Mouse (Mus musculus) C2C12 (cell line): ENCODE measurements at regions not wholly inside any gene's neighbourhood (a gene's known extent, or its start where the extent isn't known, plus 50 kb on each side); places are given as distances from the start of the nearest gene placed in this dataset.

ENCODE experiments used
- H3K27me3 ChIP-seq: one replicate; pipeline ENCODE4 v1.6.1; 2011; ENCODE audit not compliant: control insufficient read depth, insufficient read depth, insufficient read length
- H3K36me3 ChIP-seq: one replicate; pipeline ENCODE4 v1.6.1; 2011; ENCODE audit not compliant: control insufficient read depth, insufficient read depth
- H3K4me3 ChIP-seq: one replicate; pipeline ENCODE4 v1.5.1; 2011; ENCODE audit warnings: mild to moderate bottlenecking, control low read depth; ENCODE audit not compliant: poor library complexity, insufficient read depth, severe bottlenecking
- H3K79me2 ChIP-seq: one replicate; pipeline ENCODE4 v1.6.1; 2011; ENCODE audit not compliant: control insufficient read depth, insufficient read depth
- H3K79me3 ChIP-seq: one replicate; pipeline ENCODE4 v1.6.1; 2011; ENCODE audit warnings: low read depth, control low read depth
- H3ac ChIP-seq: one replicate; pipeline ENCODE3; 2011; ENCODE audit warnings: low read depth; ENCODE audit not compliant: control insufficient read depth, insufficient read length
- CEBPB ChIP-seq: IDR thresholded peaks from one replicate; pipeline ENCODE4 v1.6.1; 2011; ENCODE audit warnings: low read depth, mild to moderate bottlenecking, control low read depth, moderate library complexity
- CTCF ChIP-seq: IDR thresholded peaks from one replicate; pipeline ENCODE4 v1.5.1; 2011; ENCODE audit not compliant: control insufficient read depth, insufficient read depth, insufficient read length
- FOSL1 ChIP-seq: IDR thresholded peaks from one replicate; pipeline ENCODE4 v1.8.0; 2011; ENCODE audit warnings: mild to moderate bottlenecking, low read length; ENCODE audit not compliant: poor library complexity, insufficient read depth, severe bottlenecking
- MAX ChIP-seq: IDR thresholded peaks from one replicate; pipeline ENCODE4 v1.6.1; 2011; ENCODE audit warnings: mild to moderate bottlenecking, control low read depth
- MYOD1 ChIP-seq: IDR thresholded peaks from one replicate; pipeline ENCODE4 v1.6.1; 2011; ENCODE audit warnings: low read depth; ENCODE audit not compliant: control insufficient read depth, insufficient read length
- MYOG ChIP-seq: IDR thresholded peaks from one replicate; pipeline ENCODE4 v1.6.1; 2011; ENCODE audit not compliant: control insufficient read depth, insufficient read length; ENCODE audit errors: extremely low read depth
- USF1 ChIP-seq: IDR thresholded peaks from one replicate; pipeline ENCODE4 v1.6.1; 2011; ENCODE audit warnings: low read depth, mild to moderate bottlenecking, control low read depth, moderate library complexity

DNA sequence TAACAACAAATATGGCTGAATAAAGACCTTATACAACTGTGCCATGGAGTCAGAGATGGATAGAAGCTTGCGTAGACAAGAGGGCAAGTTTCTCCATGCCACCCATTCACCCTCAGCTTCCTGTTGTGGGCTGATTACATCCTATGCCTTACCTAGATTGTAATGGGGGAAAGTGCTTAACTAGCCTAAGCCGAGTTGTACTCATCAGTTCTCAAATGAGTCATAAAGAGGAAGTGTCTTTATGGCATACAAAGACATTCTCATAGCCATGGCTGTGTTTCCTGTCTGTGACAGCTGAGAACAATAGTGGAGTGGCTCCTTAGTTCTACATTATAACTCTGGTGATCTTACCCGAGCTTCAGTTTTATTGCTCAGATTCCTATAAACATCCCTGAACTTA is 124.3 kb downstream of the Btc start:
- H3K4me3 ChIP-seq = no peak overlapping the region
- H3ac ChIP-seq = no peak overlapping the region
- no peaks in the 10 kb centered on the region for H3K27me3 ChIP-seq
- H3K79me2 ChIP-seq = no peaks in the 10 kb centered on the region
- TF ChIP-seq USF1 = no peak
- H3K79me3 ChIP-seq = no peaks in the 10 kb centered on the region
- H3K36me3 ChIP-seq = no peaks in the 10 kb centered on the region

DNA sequence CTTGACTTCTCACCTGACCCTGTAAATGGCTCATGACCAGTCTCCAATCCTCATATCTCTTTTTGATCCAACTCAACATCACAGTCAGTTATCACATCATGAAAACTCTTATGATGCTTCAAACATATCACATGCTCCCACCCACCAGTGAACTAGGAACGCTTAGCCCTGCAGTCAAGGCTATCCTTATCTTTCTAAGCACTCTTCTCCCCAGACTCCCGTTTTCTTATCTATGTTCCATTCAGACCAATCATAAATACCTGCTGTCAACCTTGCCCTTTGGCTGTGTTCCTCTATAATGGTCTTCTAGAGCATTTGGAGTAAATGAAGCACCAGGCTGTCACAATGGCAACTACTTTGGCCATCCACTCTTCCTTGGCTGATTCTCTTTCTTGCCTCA is 123.3 kb downstream of the Btc start:
- H3K4me3 ChIP-seq = no peak overlapping the region
- H3K36me3 ChIP-seq = no peaks in the 10 kb centered on the region
- TF ChIP-seq FOSL1 (no peak), USF1 (no peak), CTCF (no peak), MYOG (no peak), MAX (no peak), CEBPB (no peak), MYOD1 (no peak)
- H3K79me3 ChIP-seq = no peaks in the 10 kb centered on the region
- H3K79me2 ChIP-seq = no peaks in the 10 kb centered on the region
- no peak overlapping the region for H3ac ChIP-seq
- H3K27me3 ChIP-seq = no peaks in the 10 kb centered on the region

DNA sequence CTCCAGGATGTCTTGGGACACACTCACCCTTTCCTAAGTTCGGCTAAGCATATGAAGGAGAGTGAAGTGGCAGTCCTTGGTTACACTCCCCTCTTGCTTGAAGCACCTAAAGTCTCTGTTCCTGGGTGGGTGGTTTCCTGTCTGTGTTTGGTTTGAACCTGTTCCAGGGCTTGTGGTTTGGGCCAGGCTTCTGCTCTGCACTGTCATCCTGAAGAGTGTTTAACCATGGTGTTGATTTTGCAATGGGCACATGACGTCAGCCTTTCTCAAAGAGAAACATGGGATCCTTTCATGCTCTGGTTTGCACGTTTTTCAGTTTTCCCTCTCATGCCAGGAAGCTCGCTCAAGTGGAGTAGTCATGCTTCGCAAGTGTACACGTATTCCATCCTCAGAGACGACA is 119.8 kb downstream of the Btc start:
- Histone ChIP-seq H3K4me3 (no peak overlapping the region), H3K36me3 (no peaks in the 10 kb centered on the region), H3K27me3 (no peaks in the 10 kb centered on the region), H3ac (no peak overlapping the region), H3K79me2 (no peaks in the 10 kb centered on the region), H3K79me3 (no peaks in the 10 kb centered on the region)
- TF ChIP-seq MYOD1 (peak; percentile 25), CTCF (no peak), USF1 (peak; percentile 70), MYOG (no peak), MAX (peak; percentile 98), FOSL1 (peak; percentile 18), CEBPB (peak; percentile 99)

GRCm38 (mm10) chr5:91293073-91293472 is 109.7 kb downstream of the Btc start:
- TF ChIP-seq FOSL1 = no peak
- TF ChIP-seq USF1 = no peak
- no peak for TF ChIP-seq MYOD1
- no peak for TF ChIP-seq CTCF
- no peak for TF ChIP-seq CEBPB
- no peak for TF ChIP-seq MYOG
- TF ChIP-seq MAX = no peak
- Histone ChIP-seq H3K36me3 (no peaks in the 10 kb centered on the region), H3K27me3 (no peaks in the 10 kb centered on the region), H3K4me3 (no peak overlapping the region), H3ac (no peak overlapping the region), H3K79me3 (no peaks in the 10 kb centered on the region), H3K79me2 (no peaks in the 10 kb centered on the region)

GRCm38 (mm10) chr5:91294957-91295356 is 107.8 kb downstream of the Btc start:
- Histone ChIP-seq H3K27me3 (no peaks in the 10 kb centered on the region), H3K4me3 (no peak overlapping the region), H3K79me3 (no peaks in the 10 kb centered on the region), H3K36me3 (no peaks in the 10 kb centered on the region), H3K79me2 (no peaks in the 10 kb centered on the region), H3ac (no peak overlapping the region)
- TF ChIP-seq MYOD1 = no peak
- no peak for TF ChIP-seq CEBPB
- TF ChIP-seq MAX = no peak
- TF ChIP-seq MYOG = no peak
- TF ChIP-seq FOSL1 = no peak
- TF ChIP-seq USF1 = no peak
- TF ChIP-seq CTCF = no peak

DNA sequence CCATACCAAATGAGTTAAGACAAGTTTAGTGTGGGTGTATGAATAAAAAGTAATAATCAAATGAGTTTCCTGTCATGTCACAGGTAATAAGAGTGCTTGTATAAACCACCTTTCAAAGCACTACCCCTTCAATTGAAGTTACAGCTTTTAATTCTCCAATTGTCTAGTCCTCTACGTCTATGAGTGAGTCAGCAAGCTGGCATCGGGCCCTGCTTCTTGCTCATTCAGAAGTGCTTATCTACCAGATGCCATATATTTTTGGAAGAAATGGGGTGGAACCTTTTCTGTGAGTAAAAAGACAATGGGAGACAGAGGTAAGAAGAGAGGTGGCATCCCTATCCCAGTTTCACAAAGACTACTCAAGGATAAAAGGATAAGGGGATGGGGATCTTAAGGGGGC is 105.7 kb downstream of the Btc start:
- no peak for TF ChIP-seq FOSL1
- TF ChIP-seq MAX = no peak
- no peak for TF ChIP-seq MYOD1
- no peak for TF ChIP-seq MYOG
- no peak for TF ChIP-seq CEBPB
- TF ChIP-seq CTCF = no peak
- no peak for TF ChIP-seq USF1
- no peak overlapping the region for H3ac ChIP-seq
- no peaks in the 10 kb centered on the region for H3K79me3 ChIP-seq
- no peaks in the 10 kb centered on the region for H3K27me3 ChIP-seq
- no peaks in the 10 kb centered on the region for H3K36me3 ChIP-seq
- no peak overlapping the region for H3K4me3 ChIP-seq
- H3K79me2 ChIP-seq = no peaks in the 10 kb centered on the region
